16 mouse cellular contexts compared by ENCODE assay signal in the genomic region with DNA sequence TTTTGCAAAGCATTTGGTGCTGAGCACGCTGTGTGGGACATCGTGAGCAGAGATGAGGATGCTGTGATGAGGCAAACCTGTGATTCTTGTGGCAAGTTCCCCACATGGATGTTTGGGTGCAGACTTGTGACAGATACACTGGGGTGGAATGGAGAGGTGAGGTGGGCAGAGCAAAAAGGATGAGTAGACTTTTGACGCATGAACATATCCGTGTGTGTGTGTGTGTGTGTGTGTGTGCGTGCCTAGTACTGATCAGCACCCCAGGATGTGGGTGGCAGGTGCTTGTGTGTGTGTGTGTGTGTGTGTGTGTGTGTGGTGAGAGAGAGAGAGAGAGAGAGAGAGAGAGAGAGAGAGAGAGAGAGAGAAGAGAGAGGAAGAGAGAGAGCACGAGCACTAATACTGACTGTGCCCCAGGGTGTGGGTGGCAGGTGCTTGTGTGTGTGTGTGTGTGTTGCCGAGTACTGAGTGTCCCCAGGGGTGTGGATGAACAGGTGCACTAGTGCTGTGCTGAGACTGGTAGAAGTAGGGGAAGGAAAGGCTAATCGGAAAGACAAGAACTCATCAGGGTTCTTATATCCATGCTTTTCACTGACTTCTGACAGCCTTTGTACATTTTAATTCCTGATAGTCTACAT. TPM values are rescaled to one million over a fixed set of nuclear protein-coding genes. Genes with fewer than 3 reads are reported as not detected.
DNase-seq lines count a peak whose midpoint lies in the region; ATAC-seq and TF ChIP-seq lines count a peak whose summit lies in the region.
"Had no signal": no experiment of that assay in that cellular context is flagged by ENCODE, and none has a peak within 500 bp of the region (broad histone marks: within the 10 kb centered on the region; RNA-seq: fewer than 3 reads in every experiment).

No protein-coding gene starts in this region.

- no peak overlapping the region for H3K9ac ChIP-seq in midbrain, embryonic 14.5 days (replicated peaks; ENCODE audit: low read length)
- no peak overlapping the region for H3K9ac ChIP-seq in midbrain, postnatal 0 days (replicated peaks; ENCODE audit: low read length, poor library complexity, severe bottlenecking)
- H3K9ac ChIP-seq: embryonic facial prominence, embryonic 12.5 days; limb, embryonic 15.5 days had no signal

- H3K4me2 ChIP-seq in midbrain, embryonic 14.5 days (ENCODE audit: low read length) = no peak overlapping the region
- H3K4me2 ChIP-seq in midbrain, postnatal 0 days (ENCODE audit: low read depth, low read length, poor library complexity, severe bottlenecking) = no peak overlapping the region
- H3K4me2 ChIP-seq: embryonic facial prominence, embryonic 12.5 days; limb, embryonic 15.5 days had no signal

- no peak overlapping the region for H3K27ac ChIP-seq in midbrain, embryonic 14.5 days (replicated peaks; ENCODE audit: low read depth, low read length)
- no peak overlapping the region for H3K27ac ChIP-seq in midbrain, postnatal 0 days (ENCODE audit: low read depth, low read length)
- H3K27ac ChIP-seq: embryonic facial prominence, embryonic 12.5 days; gastrocnemius, adult 2 months; heart, embryonic 10.5 days; kidney, postnatal 0 days; limb, embryonic 15.5 days had no signal

- no peak for TF ChIP-seq CTCF in midbrain, postnatal 0 days (IDR thresholded peaks at IDR 0.05)

- H3K4me1 ChIP-seq in midbrain, embryonic 14.5 days (ENCODE audit: control insufficient read depth, insufficient read depth, low read length) = no peaks in the 10 kb centered on the region
- no peaks in the 10 kb centered on the region for H3K4me1 ChIP-seq in midbrain, postnatal 0 days (ENCODE audit: insufficient read depth, low read length)
- H3K4me1 ChIP-seq: limb, embryonic 15.5 days had no signal

- H3K9me3 ChIP-seq in midbrain, embryonic 14.5 days (ENCODE audit: control insufficient read depth, low read length) = no peaks in the 10 kb centered on the region
- H3K9me3 ChIP-seq in midbrain, postnatal 0 days (ENCODE audit: low read length) = no peaks in the 10 kb centered on the region
- H3K9me3 ChIP-seq: embryonic facial prominence, embryonic 12.5 days; heart, embryonic 10.5 days; limb, embryonic 15.5 days had no signal

- H3K36me3 ChIP-seq in midbrain, embryonic 14.5 days (ENCODE audit: control insufficient read depth, insufficient read depth, low read length) = no peaks in the 10 kb centered on the region
- peaks cover 7% of the 10 kb centered on the region; the same call in 1 of the 2 replicates for H3K36me3 ChIP-seq in midbrain, postnatal 0 days (ENCODE audit: insufficient read depth, low read length)
- H3K36me3 ChIP-seq: limb, embryonic 15.5 days had no signal

- DNase-seq in frontal cortex, postnatal 14 days (ENCODE audit: low spot score in 2 of 2) = no peak
- no peak for DNase-seq in midbrain, embryonic 14.5 days
- DNase-seq in midbrain, postnatal 0 days (ENCODE audit: low spot score) = no peak
- peak; percentile 81 for DNase-seq in induced T-regulatory cell, adult 2 months (ENCODE audit: low read depth)
- peak; percentile 77 for DNase-seq in thymus, postnatal 0 days (ENCODE audit: low spot score)
- DNase-seq in embryo, embryonic 10 days (ENCODE audit: low spot score) = no peak
- DNase-seq in cerebellum, postnatal 4 days (ENCODE audit: low spot score in 2 of 2) = no peak
- DNase-seq: cerebellum, adult 9-10 months; gastrocnemius, adult 2 months; heart, postnatal 4 days; lung, adult 2 months had no signal

- no peak overlapping the region for H3K4me3 ChIP-seq in midbrain, embryonic 14.5 days (replicated peaks; ENCODE audit: low read depth, low read length)
- no peak overlapping the region for H3K4me3 ChIP-seq in midbrain, postnatal 0 days (ENCODE audit: low read depth, low read length)
- H3K4me3 ChIP-seq: embryonic facial prominence, embryonic 12.5 days; gastrocnemius, adult 2 months; heart, embryonic 10.5 days; limb, embryonic 15.5 days had no signal

- no peaks in the 10 kb centered on the region for H3K27me3 ChIP-seq in midbrain, embryonic 14.5 days (ENCODE audit: control insufficient read depth, insufficient read depth, low read length)
- H3K27me3 ChIP-seq in midbrain, postnatal 0 days (ENCODE audit: insufficient read depth, low read length) = no peaks in the 10 kb centered on the region
- H3K27me3 ChIP-seq: embryonic facial prominence, embryonic 12.5 days; limb, embryonic 15.5 days had no signal

- WGBS in midbrain, embryonic 14.5 days = 78% methylated on average over 8 of the region's 8 CpGs
- WGBS in midbrain, postnatal 0 days = 79% methylated on average over 8 of the region's 8 CpGs

- ATAC-seq in frontal cortex, adult (ENCODE audit: low TSS enrichment) = peak; percentile 84
- 0 out of 2 replicates have a peak, but pooled peaks have one; percentile 26 for ATAC-seq in midbrain, embryonic 14.5 days (ENCODE audit: low FRiP score, low TSS enrichment)
- no peak; the same call in 1 of the 2 replicates for ATAC-seq in midbrain, postnatal 0 days (ENCODE audit: low FRiP score)

RNA-seq across cellular contexts. Expression of a gene that starts 13.0 kb away (rescaled TPM):
- polyA plus RNA-seq in midbrain, embryonic 14.5 days (2014; fragmentation: Nextera tagmentation; extraction: Ambion mirVana) = 29.2 and 30.4 TPM in 2 replicates
- 153 and 159 TPM in 2 replicates for total RNA-seq in midbrain, postnatal 0 days (2014; rRNA removed)
- 25.3 and 34.2 TPM in 2 replicates for polyA plus RNA-seq in midbrain, postnatal 0 days (2015; fragmentation: Nextera tagmentation; extraction: Ambion mirVana)
- 13.6 and 16.2 TPM in 2 replicates for polyA plus RNA-seq in thymus, postnatal 0 days (2015; fragmentation: Nextera tagmentation; extraction: Ambion mirVana)

Comparison
In these comparisons a context has a peak if more than half of its experiments do, and no peak if none do; other contexts are left out.
1. DNase-seq: peak in induced T-regulatory cell, adult 2 months (single experiment) and thymus, postnatal 0 days (single experiment); none in frontal cortex, postnatal 14 days (0 of 2), midbrain, embryonic 14.5 days (single experiment), midbrain, postnatal 0 days (single experiment), embryo, embryonic 10 days (single experiment) and cerebellum, postnatal 4 days (0 of 2).